Comparison of ENCODE assay signal across 11 mouse cellular contexts in the genomic region with DNA sequence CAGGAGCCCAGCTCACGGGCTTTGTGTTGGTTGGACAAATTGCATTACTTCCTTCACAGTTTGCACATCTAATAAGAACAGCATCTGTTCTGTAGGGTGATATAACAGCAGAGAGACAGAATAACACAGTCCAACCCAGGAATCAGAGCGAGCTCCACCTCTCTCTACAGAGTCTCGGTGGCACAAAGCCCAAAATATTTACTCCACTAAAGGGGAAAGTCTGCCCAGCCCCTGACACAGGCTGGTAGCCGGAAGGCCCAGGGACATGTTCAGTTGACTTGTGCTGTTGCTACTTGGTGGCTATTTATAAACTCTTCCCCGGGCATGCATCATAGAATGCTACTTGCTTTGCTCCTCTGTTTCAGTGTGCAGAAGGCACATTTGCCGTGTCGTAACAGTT. TPM values are rescaled to one million over a fixed set of nuclear protein-coding genes. Genes with fewer than 3 reads are reported as not detected.
DNase-seq lines count a peak whose midpoint lies in the region; ATAC-seq and TF ChIP-seq lines count a peak whose summit lies in the region.
"Had no signal": no experiment of that assay in that cellular context is flagged by ENCODE, and none has a peak within 500 bp of the region (broad histone marks: within the 10 kb centered on the region; RNA-seq: fewer than 3 reads in every experiment).

No protein-coding gene starts in this region.

- TF ChIP-seq EP300 in liver, embryonic 14.5 days (IDR thresholded peaks at IDR 0.05; ENCODE audit: low read depth) = no peak

- peaks cover 14% of the 10 kb centered on the region; the same call in 1 of the 2 replicates for H3K4me1 ChIP-seq in limb, embryonic 15.5 days
- peaks cover 8% of the 10 kb centered on the region for H3K4me1 ChIP-seq in limb, embryonic 10.5 days
- H3K4me1 ChIP-seq in liver, embryonic 14.5 days (replicated peaks; ENCODE audit: control insufficient read depth in 2 of 2, insufficient read depth in 2 of 2, low read length in 1 of 2) = peaks cover 78 to 79% of the 10 kb centered on the region in 2 experiments

- H3K4me2 ChIP-seq in limb, embryonic 15.5 days = no peak overlapping the region
- no peak overlapping the region for H3K4me2 ChIP-seq in liver, embryonic 14.5 days (ENCODE audit: low read depth)

- 0 out of 2 replicates have a peak overlapping the region, but pooled peaks have one; percentile 13 for H3K27ac ChIP-seq in limb, embryonic 15.5 days
- no peak overlapping the region for H3K27ac ChIP-seq in limb, embryonic 10.5 days
- peak overlapping the region; percentile 97 for H3K27ac ChIP-seq in liver, embryonic 14.5 days
- H3K27ac ChIP-seq: hindbrain, embryonic 10.5 days had no signal

- H3K9ac ChIP-seq in limb, embryonic 15.5 days = no peak overlapping the region
- H3K9ac ChIP-seq in liver, embryonic 14.5 days (replicated peaks) = peak overlapping the region; percentile 80
- H3K9ac ChIP-seq: forebrain, postnatal 0 days had no signal

- H3K36me3 ChIP-seq in limb, embryonic 15.5 days = no peaks in the 10 kb centered on the region
- H3K36me3 ChIP-seq in limb, embryonic 10.5 days = no peaks in the 10 kb centered on the region
- no peaks in the 10 kb centered on the region for H3K36me3 ChIP-seq in liver, embryonic 14.5 days (replicated peaks; ENCODE audit: control insufficient read depth, insufficient read depth, low read depth)
- H3K36me3 ChIP-seq: hindbrain, embryonic 10.5 days had no signal

- no peak for DNase-seq in limb, embryonic 10.5 days (ENCODE audit: low spot score)
- DNase-seq in adipocyte (ENCODE audit: low spot score) = peak; percentile 53
- peak; percentile 57 for DNase-seq in brain, embryonic 14.5 days (ENCODE audit: low read depth)
- no peak for DNase-seq in liver, embryonic 14.5 days (ENCODE audit: low read depth in 3 of 3, low spot score in 3 of 3)
- DNase-seq in testis, postnatal 10 days (ENCODE audit: low spot score) = no peak
- no peak for DNase-seq in thymus, adult 18-20 months
- no peak for DNase-seq in natural killer cell, adult 2 months (ENCODE audit: low spot score in 2 of 2)
- DNase-seq: forebrain, postnatal 0 days; kidney, adult 18-20 months had no signal

- WGBS in limb, embryonic 15.5 days = 61% methylated on average over 7 of the region's 7 CpGs
- 86% methylated on average over 7 of the region's 7 CpGs for WGBS in limb, embryonic 10.5 days
- 52% methylated on average over 7 of the region's 7 CpGs for WGBS in liver, embryonic 14.5 days (ENCODE audit: insufficient replicate concordance)

- no peaks in the 10 kb centered on the region for H3K9me3 ChIP-seq in limb, embryonic 15.5 days
- H3K9me3 ChIP-seq in limb, embryonic 10.5 days (replicated peaks) = no peaks in the 10 kb centered on the region
- no peaks in the 10 kb centered on the region for H3K9me3 ChIP-seq in liver, embryonic 14.5 days (ENCODE audit: control insufficient read depth, low read length)
- H3K9me3 ChIP-seq: hindbrain, embryonic 10.5 days had no signal

- no peak for ATAC-seq in limb, embryonic 15.5 days (ENCODE audit: insufficient number of reproducible peaks, low FRiP score, low TSS enrichment, low read depth)
- no peak for ATAC-seq in liver, embryonic 14.5 days (ENCODE audit: insufficient read depth)
- ATAC-seq: forebrain, postnatal 0 days had no signal

- no peak for TF ChIP-seq POLR2A in brain, embryonic 14.5 days (IDR thresholded peaks at IDR 0.05; ENCODE audit: borderline replicate concordance, extremely low read depth, insufficient read depth, insufficient read length, poor library complexity, severe bottlenecking)

- no peak for TF ChIP-seq CTCF in brain, embryonic 14.5 days (IDR thresholded peaks at IDR 0.05; ENCODE audit: borderline replicate concordance, extremely low read depth, insufficient read depth, insufficient read length)
- TF ChIP-seq CTCF in liver, embryonic 14.5 days (IDR thresholded peaks at IDR 0.05; ENCODE audit: low read depth) = no peak

- no peaks in the 10 kb centered on the region for H3K27me3 ChIP-seq in limb, embryonic 15.5 days
- 0 out of 2 replicates have a peak, but pooled peaks cover 9% of the 10 kb centered on the region for H3K27me3 ChIP-seq in limb, embryonic 10.5 days (ENCODE audit: low read depth, poor library complexity, severe bottlenecking)
- no peaks in the 10 kb centered on the region for H3K27me3 ChIP-seq in liver, embryonic 14.5 days (ENCODE audit: control insufficient read depth, insufficient read depth, low read length)

- H3K4me3 ChIP-seq in limb, embryonic 15.5 days = no peak overlapping the region
- no peak overlapping the region for H3K4me3 ChIP-seq in limb, embryonic 10.5 days
- H3K4me3 ChIP-seq in liver, embryonic 14.5 days (ENCODE audit: insufficient read depth in 1 of 2, low read depth in 2 of 2, low read length in 2 of 2) = no peak overlapping the region
- H3K4me3 ChIP-seq: hindbrain, embryonic 10.5 days had no signal

RNA-seq across cellular contexts. Expression of gene Ergic1, which starts 48.3 kb away (rescaled TPM):
- 122 and 130 TPM in 2 replicates for polyA plus RNA-seq in limb, embryonic 15.5 days (2015; fragmentation: Nextera tagmentation; extraction: Ambion mirVana)
- polyA plus RNA-seq in limb, embryonic 10.5 days (2016; fragmentation: Nextera tagmentation; extraction: Ambion mirVana) = 114 and 121 TPM in 2 replicates
- 193 and 218 TPM in 2 replicates for polyA plus RNA-seq in brain, embryonic 14.5 days (2012; rRNA removed)
- 26.0 and 27.5 TPM in 2 replicates for polyA plus RNA-seq in liver, embryonic 14.5 days (2012; rRNA removed)
- 31.3 and 33.4 TPM in 2 replicates for polyA plus RNA-seq in liver, embryonic 14.5 days (2014; fragmentation: Nextera tagmentation; extraction: Ambion mirVana)

RNA-seq across cellular contexts. Expression of gene Dusp1, which starts 49.0 kb away (rescaled TPM):
- 27.3 and 32.5 TPM in 2 replicates for polyA plus RNA-seq in limb, embryonic 15.5 days (2015; fragmentation: Nextera tagmentation; extraction: Ambion mirVana)
- 23.5 and 26.1 TPM in 2 replicates for polyA plus RNA-seq in limb, embryonic 10.5 days (2016; fragmentation: Nextera tagmentation; extraction: Ambion mirVana)
- polyA plus RNA-seq in brain, embryonic 14.5 days (2012; rRNA removed) = 56.2 and 71.8 TPM in 2 replicates
- 25.0 and 26.8 TPM in 2 replicates for polyA plus RNA-seq in liver, embryonic 14.5 days (2012; rRNA removed)
- 25.9 and 29.9 TPM in 2 replicates for polyA plus RNA-seq in liver, embryonic 14.5 days (2014; fragmentation: Nextera tagmentation; extraction: Ambion mirVana)

Comparison
In these comparisons a context has a peak if more than half of its experiments do, and no peak if none do; other contexts are left out.
1. DNase-seq: peak in adipocyte (single experiment) and brain, embryonic 14.5 days (single experiment); none in limb, embryonic 10.5 days (single experiment), liver, embryonic 14.5 days (0 of 3), testis, postnatal 10 days (single experiment), thymus, adult 18-20 months (0 of 2) and natural killer cell, adult 2 months (0 of 2).